Mouse (Mus musculus) right cerebral cortex, adult 18-20 months (tissue): ENCODE data around the gene Paqr5.
A peak's percentile ranks its signal among the peaks of the same experiment; 100 is the strongest.

Experiments used
- DNase-seq: peaks from one replicate; pipeline ENCODE4 v3.0.0; 2022; ENCODE audit warnings: mixed read lengths

Paqr5 gene

GRCm38 (mm10) chr9:62026600-62026999, at the start of gene Paqr5:
Gene Paqr5 (minus strand): TSS chr9:62026856.
- no peak for DNase-seq

GRCm38 (mm10) chr9:62062234-62062633, 35.6 kb upstream of the Paqr5 start:
- no peak for DNase-seq

- DNase-seq: no peak
These were observed 33.8 kb upstream of the Paqr5 start for GRCm38 (mm10) chr9:62060431-62060830.

- no peak for DNase-seq
These were observed 33.3 kb upstream of the Paqr5 start for GRCm38 (mm10) chr9:62059941-62060340.

GRCm38 (mm10) chr9:62057881-62058506, 31.3 kb upstream of the Paqr5 start:
- no peak for DNase-seq

- no peak for DNase-seq
These were observed 29.6 kb upstream of the Paqr5 start for GRCm38 (mm10) chr9:62056206-62056605.

GRCm38 (mm10) chr9:62050801-62051200, 24.1 kb upstream of the Paqr5 start:
- peak; percentile 51 for DNase-seq

- DNase-seq: no peak
These were observed 22.5 kb upstream of the Paqr5 start for GRCm38 (mm10) chr9:62049166-62049565.

- no peak for DNase-seq
These were observed 15.5 kb upstream of the Paqr5 start for GRCm38 (mm10) chr9:62042167-62042566.

GRCm38 (mm10) chr9:62040008-62040608, 13.5 kb upstream of the Paqr5 start:
- peak; percentile 91 for DNase-seq

GRCm38 (mm10) chr9:62035806-62036205, 9.2 kb upstream of the Paqr5 start:
- no peak for DNase-seq

- no peak for DNase-seq
These were observed 5.5 kb upstream of the Paqr5 start for GRCm38 (mm10) chr9:62032206-62032605.

- DNase-seq: peak; percentile 23
These were observed 1.4 kb upstream of the Paqr5 start for GRCm38 (mm10) chr9:62028072-62028471.

- DNase-seq: no peak
These were observed 1.6 kb downstream of the Paqr5 start for GRCm38 (mm10) chr9:62025056-62025455.

- no peak for DNase-seq
These were observed 2.8 kb downstream of the Paqr5 start for GRCm38 (mm10) chr9:62023879-62024278.

- DNase-seq: no peak
These were observed 3.5 kb downstream of the Paqr5 start for GRCm38 (mm10) chr9:62022961-62023680.

- no peak for DNase-seq
These were observed 5.0 kb downstream of the Paqr5 start for GRCm38 (mm10) chr9:62021583-62022120.

- no peak for DNase-seq
These were observed 6.4 kb downstream of the Paqr5 start for GRCm38 (mm10) chr9:62020259-62020658.

- DNase-seq: no peak
These were observed 8.2 kb downstream of the Paqr5 start for GRCm38 (mm10) chr9:62018229-62019093.

- no peak for DNase-seq
These were observed 9.3 kb downstream of the Paqr5 start for GRCm38 (mm10) chr9:62017329-62017728.

- DNase-seq: no peak
These were observed 11.2 kb downstream of the Paqr5 start for GRCm38 (mm10) chr9:62015504-62015903.

GRCm38 (mm10) chr9:62013316-62014097, 13.1 kb downstream of the Paqr5 start:
- no peak for DNase-seq
